ENCODE assay signal across 8 mouse cellular contexts in genomic region chrX:136171189-136172117, GRCm38 (mm10). TPM values are rescaled to one million over a fixed set of nuclear protein-coding genes. Genes with fewer than 3 reads are reported as not detected.
DNase-seq lines count a peak whose midpoint lies in the region; ATAC-seq and TF ChIP-seq lines count a peak whose summit lies in the region.

No protein-coding gene starts in this region.

- peak; percentile 91 for DNase-seq in R1 (ENCODE audit: low read depth, low spot score)
- peak; percentile 48 for DNase-seq in cerebellum, adult 9-10 months
- peak; percentile 73 for DNase-seq in forelimb bud, embryonic 11.5 days (ENCODE audit: low read depth, low spot score)
- DNase-seq in heart, postnatal 4 days, result peak; percentile 74
- peak; percentile 22 to 34 for DNase-seq in layer of hippocampus, adult 8-10 months (ENCODE audit: low spot score in 2 of 2)
- peak; percentile 53 to 57 for DNase-seq in lung, adult 18-20 months

- WGBS in olfactory bulb, adult 2 months, result 15% methylated on average over 24 of the region's 24 CpGs

- TF ChIP-seq POLR2A in olfactory bulb, adult 2 months (IDR thresholded peaks at IDR 0.05; ENCODE audit: insufficient read depth, low read depth, low read length), result no peak

- no peaks in the 10 kb centered on the region for H3K4me1 ChIP-seq in olfactory bulb, adult 2 months (ENCODE audit: control insufficient read depth, insufficient read depth, low read length)

- TF ChIP-seq CTCF in olfactory bulb, adult 2 months (IDR thresholded peaks at IDR 0.05; ENCODE audit: insufficient read depth, low read depth, low read length), result no peak

- H3K4me3 ChIP-seq in olfactory bulb, adult 2 months (ENCODE audit: insufficient read depth, low read depth, low read length), result peak overlapping the region; percentile 73

- ATAC-seq in CD4-positive, CD25-positive, alpha-beta regulatory T cell, adult 4 months, result no peak

- H3K27ac ChIP-seq in olfactory bulb, adult 2 months (ENCODE audit: insufficient read depth, low read depth, low read length), result peak overlapping the region; percentile 83

RNA-seq across cellular contexts. Expression of gene Tceal8, which starts 0.7 kb away (rescaled TPM):
- 100 to 1,000 TPM; 103 to 119 TPM for total RNA-seq in heart, postnatal 4 days (2021)
- 10 to 100 TPM; 30.2 to 41.4 (median 34.4) TPM for total RNA-seq in layer of hippocampus, adult 8-10 months (2022)
- not detected in 2 replicates for polyA plus RNA-seq in olfactory bulb, adult 2 months (2012; ENCODE audit: insufficient read depth, insufficient read length, low replicate concordance, missing spikeins)
- polyA plus RNA-seq in CD4-positive, CD25-positive, alpha-beta regulatory T cell, adult 4 months (2017; shearing (Covaris generic)), result 1 to 10 TPM; 1.0 to 1.4 TPM

RNA-seq across cellular contexts. Expression of gene Tceal5, which starts 32.2 kb away (rescaled TPM):
- 10 to 100 TPM; 18.0 to 23.2 TPM for total RNA-seq in heart, postnatal 4 days (2021)
- total RNA-seq in layer of hippocampus, adult 8-10 months (2022), result 100 to 1,000 TPM in 2 of 4 experiments, 10 to 100 TPM in 2; 74.5 to 139 (median 105) TPM
- polyA plus RNA-seq in olfactory bulb, adult 2 months (2012; ENCODE audit: insufficient read depth, insufficient read length, low replicate concordance, missing spikeins), result not detected in 2 replicates
- polyA plus RNA-seq in CD4-positive, CD25-positive, alpha-beta regulatory T cell, adult 4 months (2017; shearing (Covaris generic)), result not detected

RNA-seq across cellular contexts. Expression of gene Bex4, which starts 32.7 kb away (rescaled TPM):
- total RNA-seq in heart, postnatal 4 days (2021), result 10 to 100 TPM; 47.1 to 56.8 TPM
- 10 to 100 TPM; 16.9 to 22.5 (median 19.1) TPM for total RNA-seq in layer of hippocampus, adult 8-10 months (2022)
- polyA plus RNA-seq in olfactory bulb, adult 2 months (2012; ENCODE audit: insufficient read depth, insufficient read length, low replicate concordance, missing spikeins), result not detected in 2 replicates
- not detected for polyA plus RNA-seq in CD4-positive, CD25-positive, alpha-beta regulatory T cell, adult 4 months (2017; shearing (Covaris generic))

RNA-seq across cellular contexts. Expression of gene Tceal7, which starts 43.1 kb away (rescaled TPM):
- total RNA-seq in heart, postnatal 4 days (2021), result 10 to 100 TPM; 24.0 to 86.2 TPM
- total RNA-seq in layer of hippocampus, adult 8-10 months (2022), result 1 to 10 TPM in 3 of 4 experiments, under 1 TPM in 1; 0.67 to 2.5 (median 2.0) TPM
- not detected in 2 replicates for polyA plus RNA-seq in olfactory bulb, adult 2 months (2012; ENCODE audit: insufficient read depth, insufficient read length, low replicate concordance, missing spikeins)
- polyA plus RNA-seq in CD4-positive, CD25-positive, alpha-beta regulatory T cell, adult 4 months (2017; shearing (Covaris generic)), result not detected

RNA-seq across cellular contexts. Expression of gene Bex1, which starts 43.9 kb away (rescaled TPM):
- 100 to 1,000 TPM; 145 to 157 TPM for total RNA-seq in heart, postnatal 4 days (2021)
- 10 to 100 TPM; 73.8 to 81.8 (median 79.0) TPM for total RNA-seq in layer of hippocampus, adult 8-10 months (2022)
- 721 TPM in 1 of 2 replicates, not detected in the other for polyA plus RNA-seq in olfactory bulb, adult 2 months (2012; ENCODE audit: insufficient read depth, insufficient read length, low replicate concordance, missing spikeins)
- not detected for polyA plus RNA-seq in CD4-positive, CD25-positive, alpha-beta regulatory T cell, adult 4 months (2017; shearing (Covaris generic))

Comparison
In these comparisons a context has a peak if more than half of its experiments do, and no peak if none do; other contexts are left out.
1. DNase-seq: peak in every context shown above with its lines; median percentile 91 in R1; 74 in heart, postnatal 4 days; 73 in forelimb bud, embryonic 11.5 days; 55 in lung, adult 18-20 months; 48 in cerebellum, adult 9-10 months; 28 in layer of hippocampus, adult 8-10 months.